Mouse (Mus musculus) neural tube, embryonic 14.5 days (tissue): ENCODE measurements around the gene Rsc1a1. TPM values are rescaled to one million over a fixed set of nuclear protein-coding genes. Genes with fewer than 3 reads are reported as not detected.

Source experiments
- ATAC-seq: fragments of 200-750 bp; cut with Nextera tagmentation; 2 replicates; pipeline ENCODE4 v1.8.0; 2017; ENCODE audit warnings: low read depth, mild to moderate bottlenecking, moderate TSS enrichment, moderate library complexity
- H3K27ac ChIP-seq: fragments of 300-500 bp; sonication (generic); 2 replicates; pipeline ENCODE4 v1.5.1; 2014; ENCODE audit warnings: low read depth, mild to moderate bottlenecking, control low read depth, low read length, moderate library complexity, mixed read lengths
- H3K27me3 ChIP-seq: fragments of 300-500 bp; sonication (generic); 2 replicates; pipeline ENCODE4 v1.6.1; 2014; ENCODE audit warnings: low read length; ENCODE audit not compliant: control insufficient read depth, insufficient read depth
- H3K36me3 ChIP-seq: fragments of 300-500 bp; sonication (generic); 2 replicates; pipeline ENCODE4 v1.6.1; 2014; ENCODE audit warnings: low read length, mixed read lengths; ENCODE audit not compliant: control insufficient read depth, insufficient read depth
- H3K4me1 ChIP-seq: fragments of 300-500 bp; sonication (generic); 2 replicates; pipeline ENCODE4 v1.6.1; 2014; ENCODE audit warnings: low read length; ENCODE audit not compliant: control insufficient read depth, insufficient read depth
- H3K4me2 ChIP-seq: fragments of 300-500 bp; sonication (generic); 2 replicates; pipeline ENCODE4 v1.6.1; 2014; ENCODE audit warnings: mild to moderate bottlenecking, low read depth, low read length, control low read depth
- H3K4me3 ChIP-seq: fragments of 300-500 bp; sonication (generic); 2 replicates; pipeline ENCODE4 v1.5.1; 2014; ENCODE audit warnings: low read depth, low read length, control low read depth, mixed read lengths
- H3K9ac ChIP-seq: fragments of 300-500 bp; sonication (generic); replicated peaks from 2 replicates; pipeline ENCODE4 v1.6.1; 2014; ENCODE audit warnings: low read depth, mild to moderate bottlenecking, control low read depth, low read length, mixed read lengths
- H3K9me3 ChIP-seq: fragments of 300-500 bp; sonication (generic); 2 replicates; pipeline ENCODE4 v1.6.1; 2016; ENCODE audit warnings: low read length; ENCODE audit not compliant: control insufficient read depth
- WGBS: fragments of 180-500 bp; shearing (Covaris S2); extraction: QIAGEN DNeasy Blood & Tissue Kit; methylation state at CpG from one replicate; pipeline ENCODE4 v1.1.7; 2014; 5-methylcytosine and 5-hydroxymethylcytosine counted together
- polyA plus RNA-seq: library from polyadenylated mRNA; unstranded; fragments of >200 nt; fragmentation: Nextera tagmentation; extraction: Ambion mirVana; gene quantifications from 2 replicates; pipeline ENCODE4 v1.2.1, GENCODE M21; 2014

Gene Rsc1a1
- polyA plus RNA-seq, 1 experiment from 2014 or later: 0.83 TPM

DNA sequence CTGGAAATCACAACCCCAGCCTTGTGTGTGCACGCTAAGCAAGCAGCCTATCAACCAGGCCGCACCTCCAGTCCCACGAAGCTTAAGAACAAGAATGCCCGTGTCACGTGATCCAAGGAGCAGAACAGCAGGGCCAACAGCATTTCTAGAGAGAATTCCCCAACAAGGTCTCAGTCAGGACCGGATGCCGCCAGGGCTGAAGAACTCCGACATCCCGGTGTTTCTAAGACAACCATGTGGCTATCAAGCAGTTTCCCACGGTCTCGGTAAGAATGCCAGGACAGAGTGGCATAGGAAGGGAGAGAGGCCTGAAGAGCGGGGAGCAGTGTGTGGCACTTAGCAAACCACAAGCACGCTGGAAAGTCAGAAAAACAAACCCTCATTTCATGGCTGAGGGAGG, 31.6 kb downstream of the Rsc1a1 start:
- peaks cover 8% of the 10 kb centered on the region for H3K4me1 ChIP-seq
- no peak overlapping the region for H3K4me3 ChIP-seq
- H3K9ac ChIP-seq: no peak overlapping the region
- peaks cover 4% of the 10 kb centered on the region; the same call in 1 of the 2 replicates for H3K36me3 ChIP-seq
- no peak for ATAC-seq
- H3K9me3 ChIP-seq: no peaks in the 10 kb centered on the region
- WGBS: 88% methylated on average over 13 of the region's 13 CpGs
- peak overlapping the region; percentile 36; the same call in 1 of the 2 replicates for H3K27ac ChIP-seq
- no peak overlapping the region for H3K4me2 ChIP-seq
- H3K27me3 ChIP-seq: no peaks in the 10 kb centered on the region

DNA sequence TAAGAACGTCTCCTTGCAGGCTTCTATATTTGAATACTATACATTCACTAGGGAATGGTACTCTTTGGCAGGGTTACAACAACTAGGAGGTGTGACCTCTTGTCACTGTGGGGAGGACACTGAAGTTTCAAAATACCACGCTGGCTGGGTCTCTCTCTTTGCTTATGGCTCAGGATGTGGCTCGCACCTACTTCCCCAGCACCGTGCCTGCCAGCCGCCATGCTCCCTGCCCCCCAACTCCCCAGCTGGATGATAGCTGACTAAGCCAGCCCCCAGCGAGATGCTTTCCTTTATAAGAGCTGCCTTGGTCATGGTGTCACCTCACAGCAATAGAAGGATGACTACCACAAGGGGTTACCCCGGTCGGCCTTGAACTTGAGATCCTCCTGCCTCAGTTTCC, 32.4 kb downstream of the Rsc1a1 start:
- ATAC-seq: no peak
- 91% methylated on average over 8 of the region's 8 CpGs for WGBS
- H3K27ac ChIP-seq: no peak overlapping the region
- H3K9me3 ChIP-seq: no peaks in the 10 kb centered on the region
- peaks cover 8% of the 10 kb centered on the region for H3K4me1 ChIP-seq
- H3K36me3 ChIP-seq: peaks cover 4% of the 10 kb centered on the region; the same call in 1 of the 2 replicates
- H3K9ac ChIP-seq: no peak overlapping the region
- H3K4me2 ChIP-seq: no peak overlapping the region
- H3K27me3 ChIP-seq: no peaks in the 10 kb centered on the region
- no peak overlapping the region for H3K4me3 ChIP-seq

DNA sequence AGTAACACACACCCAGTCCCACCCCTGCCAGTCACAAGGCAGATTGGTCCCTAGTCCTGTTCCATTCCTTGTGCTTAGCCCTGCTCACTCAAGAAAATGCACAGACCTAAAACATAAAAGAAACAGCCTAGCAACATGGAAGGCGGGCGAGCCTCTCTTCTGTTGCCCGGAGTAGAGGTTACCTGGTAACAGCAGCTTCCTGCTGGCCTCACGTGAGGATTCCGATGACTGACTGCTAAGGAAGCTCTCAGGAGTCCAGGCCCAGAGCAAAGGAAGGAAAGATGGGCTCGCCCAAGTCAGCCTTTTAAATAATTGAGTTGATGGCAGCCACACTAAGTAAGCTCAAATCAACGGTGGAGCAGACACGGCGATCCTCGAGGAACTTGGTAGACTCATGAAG, 33.5 kb downstream of the Rsc1a1 start:
- Histone ChIP-seq H3K4me1 (peaks cover 8% of the 10 kb centered on the region), H3K27me3 (no peaks in the 10 kb centered on the region), H3K36me3 (no peaks in the 10 kb centered on the region), H3K27ac (no peak overlapping the region), H3K9ac (no peak overlapping the region), H3K4me2 (no peak overlapping the region), H3K9me3 (no peaks in the 10 kb centered on the region), H3K4me3 (no peak overlapping the region)
- ATAC-seq: no peak; the same call in 1 of the 2 replicates
- WGBS: 83% methylated on average over 10 of the region's 10 CpGs

DNA sequence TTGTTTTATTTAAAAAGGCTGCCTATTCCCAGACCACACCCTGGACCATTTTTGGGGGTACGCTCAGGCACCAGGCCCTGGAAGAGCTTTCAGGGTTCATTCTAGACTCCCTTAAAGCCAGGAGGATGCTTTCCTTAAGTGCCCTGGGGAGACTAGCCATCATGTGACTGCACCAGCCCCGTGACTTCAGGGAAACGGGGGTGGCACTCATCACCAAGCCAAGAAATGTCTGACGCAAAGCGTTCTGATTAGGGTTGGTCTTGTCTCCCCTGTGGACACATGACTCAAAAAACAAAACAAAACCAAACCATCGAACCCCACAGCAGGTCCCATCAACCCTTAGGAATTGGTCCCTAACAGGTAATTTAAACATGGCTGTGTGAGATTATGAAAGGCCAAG, 34.1 kb downstream of the Rsc1a1 start:
- ATAC-seq: no peak
- H3K4me3 ChIP-seq: no peak overlapping the region
- H3K27me3 ChIP-seq: no peaks in the 10 kb centered on the region
- no peak overlapping the region for H3K27ac ChIP-seq
- no peaks in the 10 kb centered on the region for H3K36me3 ChIP-seq
- peaks cover 8% of the 10 kb centered on the region for H3K4me1 ChIP-seq
- H3K9ac ChIP-seq: no peak overlapping the region
- H3K9me3 ChIP-seq: no peaks in the 10 kb centered on the region
- WGBS: 89% methylated on average over 6 of the region's 6 CpGs
- no peak overlapping the region for H3K4me2 ChIP-seq

DNA sequence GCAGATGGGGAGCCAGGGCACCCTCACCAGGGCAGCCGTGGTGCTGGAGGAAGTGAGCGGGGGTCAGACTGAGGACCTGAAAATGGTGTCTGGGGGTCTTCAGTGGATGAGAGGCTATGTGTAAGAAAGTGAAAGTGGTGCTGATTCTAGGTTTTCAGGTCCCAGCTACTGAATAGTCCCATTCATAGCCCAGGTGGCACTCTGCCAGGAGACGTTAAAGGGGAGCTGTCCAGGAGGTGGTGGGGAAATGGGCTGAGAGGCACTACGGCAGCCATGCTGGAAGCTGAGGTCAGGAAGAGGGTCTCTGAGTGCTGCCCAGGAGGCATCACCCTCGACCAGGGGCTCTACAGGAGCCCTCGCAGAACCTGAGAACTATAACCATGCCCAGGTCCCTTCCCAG, 36.2 kb downstream of the Rsc1a1 start:
- ATAC-seq: 0 out of 2 replicates have a peak, but pooled peaks have one; percentile 50
- H3K4me3 ChIP-seq: no peak overlapping the region
- H3K27me3 ChIP-seq: no peaks in the 10 kb centered on the region
- H3K9me3 ChIP-seq: no peaks in the 10 kb centered on the region
- no peaks in the 10 kb centered on the region for H3K36me3 ChIP-seq
- 60% methylated on average over 6 of the region's 6 CpGs for WGBS
- no peak overlapping the region for H3K9ac ChIP-seq
- peak overlapping the region; percentile 36 for H3K27ac ChIP-seq
- peaks cover 5% of the 10 kb centered on the region for H3K4me1 ChIP-seq
- no peak overlapping the region for H3K4me2 ChIP-seq

DNA sequence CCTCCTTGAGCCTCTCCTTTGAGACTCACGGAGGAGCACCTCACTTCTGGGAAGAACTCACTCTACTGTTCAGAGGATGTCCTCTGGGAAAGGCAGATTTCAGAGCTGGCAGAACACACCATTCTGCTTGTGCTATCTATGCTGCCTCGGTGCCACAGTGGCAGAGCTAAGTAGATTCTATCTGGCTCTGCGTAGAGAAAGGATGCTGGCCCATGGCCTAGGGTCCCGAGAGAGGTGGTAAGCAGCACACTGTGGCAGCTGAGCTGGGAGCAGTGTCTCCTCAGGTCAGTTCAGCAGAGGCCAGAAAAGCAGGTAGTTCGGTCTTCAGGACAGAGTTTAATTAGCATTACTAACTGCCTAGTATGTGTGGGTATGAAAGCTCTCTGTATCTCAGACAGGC, 37.1 kb downstream of the Rsc1a1 start:
- H3K9me3 ChIP-seq: no peaks in the 10 kb centered on the region
- no peak for ATAC-seq
- H3K27ac ChIP-seq: no peak overlapping the region
- H3K4me1 ChIP-seq: peaks cover 13% of the 10 kb centered on the region
- no peak overlapping the region for H3K9ac ChIP-seq
- 82% methylated on average over 5 of the region's 5 CpGs for WGBS
- H3K36me3 ChIP-seq: no peaks in the 10 kb centered on the region
- H3K4me2 ChIP-seq: no peak overlapping the region
- no peaks in the 10 kb centered on the region for H3K27me3 ChIP-seq
- no peak overlapping the region for H3K4me3 ChIP-seq

DNA sequence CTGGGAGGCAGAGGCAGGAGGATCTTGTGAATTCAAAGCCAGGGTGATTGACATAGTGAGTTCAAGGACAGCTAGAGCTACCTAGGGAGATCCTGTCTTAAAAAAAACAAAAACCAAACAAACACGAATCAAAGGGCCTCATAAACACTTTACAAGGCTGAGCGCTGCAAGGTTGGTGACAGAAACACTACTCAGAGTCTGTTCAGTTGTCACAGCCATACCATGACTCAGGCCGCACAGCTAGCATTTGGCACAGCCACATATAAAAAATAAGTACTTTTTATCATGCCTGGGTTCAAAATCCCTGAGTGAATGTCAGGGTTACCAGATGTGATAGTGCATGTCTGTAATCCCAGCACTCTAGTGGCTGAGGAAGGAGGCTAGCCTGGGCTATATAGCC, 38.2 kb downstream of the Rsc1a1 start:
- Histone ChIP-seq H3K27me3 (no peaks in the 10 kb centered on the region), H3K4me2 (no peak overlapping the region), H3K4me3 (no peak overlapping the region), H3K4me1 (peaks cover 13% of the 10 kb centered on the region), H3K36me3 (no peaks in the 10 kb centered on the region), H3K9me3 (no peaks in the 10 kb centered on the region), H3K9ac (no peak overlapping the region), H3K27ac (no peak overlapping the region)
- 95% methylated on average over 3 of the region's 3 CpGs for WGBS
- ATAC-seq: no peak

DNA sequence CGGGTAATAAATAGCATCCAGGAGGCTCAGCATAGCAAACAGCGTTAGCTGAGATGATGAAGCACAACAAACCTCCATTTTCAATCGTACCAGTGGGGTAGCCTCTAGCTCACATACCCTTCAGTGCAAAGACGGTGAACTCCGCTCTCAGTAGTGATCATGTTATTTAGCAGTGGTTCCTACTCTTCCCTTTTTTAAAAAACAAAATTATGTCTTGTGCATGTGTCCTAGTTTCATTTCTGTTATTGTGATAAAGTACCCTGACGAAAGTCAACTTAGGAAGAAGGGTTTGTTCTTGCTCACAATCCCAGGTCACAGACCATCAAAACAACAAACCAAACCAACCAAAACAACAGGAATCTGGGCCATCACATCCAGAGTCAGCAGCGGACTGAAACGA, 39.4 kb downstream of the Rsc1a1 start:
- H3K9me3 ChIP-seq: no peaks in the 10 kb centered on the region
- no peaks in the 10 kb centered on the region for H3K27me3 ChIP-seq
- WGBS: 96% methylated on average over 8 of the region's 8 CpGs
- no peak overlapping the region for H3K9ac ChIP-seq
- H3K4me2 ChIP-seq: no peak overlapping the region
- H3K36me3 ChIP-seq: peaks cover 8% of the 10 kb centered on the region; the same call in 1 of the 2 replicates
- peaks cover 13% of the 10 kb centered on the region for H3K4me1 ChIP-seq
- H3K27ac ChIP-seq: no peak overlapping the region
- H3K4me3 ChIP-seq: no peak overlapping the region
- no peak for ATAC-seq

DNA sequence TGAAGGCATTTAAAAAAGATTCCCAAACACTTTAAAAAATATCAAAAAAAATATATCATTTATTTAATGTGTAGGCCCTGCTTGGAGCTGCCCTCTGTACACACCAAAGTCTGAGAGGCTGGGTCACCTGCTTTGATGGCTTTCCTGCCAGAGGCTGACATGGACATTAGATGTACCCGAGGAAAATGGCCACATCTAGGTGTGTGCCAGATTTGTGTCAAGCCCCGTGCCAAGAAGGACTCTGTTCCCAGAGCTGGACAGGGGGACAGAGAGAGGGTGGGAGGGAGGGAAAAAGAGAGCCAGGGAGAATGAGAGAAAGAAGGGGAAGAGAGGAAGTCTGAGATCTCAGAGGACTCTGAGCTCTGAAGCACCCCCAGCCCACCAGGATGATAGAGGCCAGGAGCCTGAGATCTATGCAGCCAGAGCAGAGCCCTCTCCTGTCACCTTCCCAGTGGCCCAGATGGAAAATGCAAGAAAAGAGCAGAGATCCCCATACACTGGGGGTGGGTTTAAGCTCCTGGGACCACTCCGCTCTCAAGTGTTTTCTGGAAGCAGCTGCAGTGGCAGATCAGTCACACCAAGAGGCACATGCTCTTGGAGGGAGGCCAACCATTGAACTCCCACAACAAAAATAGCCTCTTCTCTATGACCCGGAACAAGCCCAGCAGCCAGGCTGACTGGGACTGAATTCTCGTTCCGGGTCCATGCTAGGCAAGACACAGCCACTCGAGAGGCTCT, 42.1 kb downstream of the Rsc1a1 start:
- H3K4me3 ChIP-seq: no peak overlapping the region
- no peak overlapping the region for H3K9ac ChIP-seq
- H3K36me3 ChIP-seq: peaks cover 8% of the 10 kb centered on the region; the same call in 1 of the 2 replicates

More for the DNA sequence above, 42.1 kb downstream of the Rsc1a1 start:
- no peak overlapping the region for H3K4me2 ChIP-seq
- no peaks in the 10 kb centered on the region for H3K27me3 ChIP-seq
- no peaks in the 10 kb centered on the region for H3K9me3 ChIP-seq
- H3K4me1 ChIP-seq: peaks cover 9% of the 10 kb centered on the region
- ATAC-seq: peak; percentile 74; the same call in 1 of the 2 replicates
- 38% methylated on average over 7 of the region's 7 CpGs for WGBS
- peak overlapping the region; percentile 46; the same call in 1 of the 2 replicates for H3K27ac ChIP-seq
